ENCODE assay signal across 8 mouse cellular contexts in the genomic region with DNA sequence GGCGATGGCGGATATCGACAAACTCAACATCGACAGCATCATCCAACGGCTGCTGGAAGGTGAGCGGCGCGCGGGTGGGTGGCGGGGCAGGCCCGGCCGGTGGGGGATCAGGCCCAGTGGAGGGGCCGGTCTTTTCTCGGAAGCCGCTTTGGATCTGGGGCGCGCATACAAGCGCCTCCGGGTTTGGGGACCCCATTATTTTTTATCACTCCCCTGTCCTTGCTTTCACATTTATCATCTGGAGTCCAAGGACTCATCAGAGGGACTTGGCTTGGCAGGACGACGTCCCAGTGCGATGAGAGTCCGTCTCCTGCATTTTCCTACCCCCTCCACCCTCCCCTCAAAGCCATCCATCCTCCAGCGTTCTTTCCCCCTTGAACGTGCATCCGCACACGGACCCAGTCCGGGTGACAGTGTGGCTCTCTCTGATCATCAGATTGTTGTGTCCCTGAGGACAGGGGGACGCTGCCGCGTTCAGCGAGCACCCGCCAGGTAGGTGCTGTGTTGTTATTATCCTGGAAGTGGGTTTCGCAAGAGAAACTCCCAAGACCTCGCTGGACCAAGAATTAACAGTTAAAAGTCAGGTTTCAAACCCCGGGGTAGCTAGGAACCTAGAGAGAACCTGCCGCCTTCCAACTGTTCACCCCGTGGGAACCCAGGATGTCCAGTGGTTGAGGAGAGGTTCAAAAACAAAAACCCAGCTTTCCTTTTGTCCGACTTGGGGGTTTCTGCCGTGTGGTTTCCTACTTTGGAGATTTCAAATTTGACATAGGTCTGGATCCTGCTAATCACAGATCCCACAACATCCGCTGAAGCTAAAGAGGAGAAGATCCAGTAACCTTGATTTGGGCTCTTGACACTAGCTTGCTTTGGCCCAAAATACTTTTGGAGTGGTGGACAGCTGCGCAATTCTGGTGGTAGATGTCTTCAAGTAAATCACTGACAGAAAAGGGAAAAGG. TPM values are rescaled to one million over a fixed set of nuclear protein-coding genes. Genes with fewer than 3 reads are reported as not detected.
DNase-seq lines count a peak whose midpoint lies in the region; ATAC-seq and TF ChIP-seq lines count a peak whose summit lies in the region.

No protein-coding gene starts in this region.

- WGBS in heart, postnatal 0 days = 1% methylated on average over 38 of the region's 42 CpGs
- whole genome bisulfite sequencing in liver, embryonic 11.5 days = 2% methylated on average over 42 of the region's 42 CpGs
- WGBS in neural tube, embryonic 11.5 days = 3% methylated on average over 40 of the region's 42 CpGs

- H3K27ac ChIP-seq in heart, postnatal 0 days (ENCODE audit: low read depth) = peak overlapping the region; percentile 76
- H3K27ac ChIP-seq in liver, embryonic 11.5 days (ENCODE audit: low read depth, low read length) = peak overlapping the region; percentile 69
- H3K27ac ChIP-seq in neural tube, embryonic 11.5 days (ENCODE audit: low read depth, low read length) = peak overlapping the region; percentile 57; the same call in 1 of the 2 replicates

- peaks cover 29% of the 10 kb centered on the region; the same call in 1 of the 2 replicates for H3K36me3 ChIP-seq in heart, postnatal 0 days (replicated peaks; ENCODE audit: control insufficient read depth, insufficient read depth, low read length)
- peaks cover 23% of the 10 kb centered on the region for H3K36me3 ChIP-seq in liver, embryonic 11.5 days (ENCODE audit: control insufficient read depth, insufficient read depth, low read length)
- H3K36me3 ChIP-seq in neural tube, embryonic 11.5 days (ENCODE audit: control insufficient read depth, insufficient read depth, low read length) = peaks cover 3% of the 10 kb centered on the region

- H3K9me3 ChIP-seq in heart, postnatal 0 days (replicated peaks; ENCODE audit: control insufficient read depth, low read length) = no peaks in the 10 kb centered on the region
- H3K9me3 ChIP-seq in liver, embryonic 11.5 days (ENCODE audit: control insufficient read depth, low read length) = no peaks in the 10 kb centered on the region
- no peaks in the 10 kb centered on the region for H3K9me3 ChIP-seq in neural tube, embryonic 11.5 days (ENCODE audit: control insufficient read depth, low read length)

- DNase-seq in kidney, adult 18-20 months = peak; percentile 40
- DNase-seq in kidney, adult 8-10 months = no peak
- DNase-seq in adipocyte (ENCODE audit: low spot score) = peak; percentile 32
- no peak for DNase-seq in heart, postnatal 0 days (ENCODE audit: low spot score)
- DNase-seq in liver, embryonic 11.5 days (ENCODE audit: low spot score) = no peak
- DNase-seq in neural tube, embryonic 11.5 days (ENCODE audit: low spot score) = peak; percentile 33
- DNase-seq in layer of hippocampus, adult 8-10 months (ENCODE audit: low spot score in 2 of 2) = no peak
- no peak for DNase-seq in right cerebral cortex, adult 2 months (ENCODE audit: low spot score in 2 of 2)

- no peaks in the 10 kb centered on the region for H3K27me3 ChIP-seq in heart, postnatal 0 days (ENCODE audit: control insufficient read depth, insufficient read depth, low read length)
- no peaks in the 10 kb centered on the region for H3K27me3 ChIP-seq in liver, embryonic 11.5 days (replicated peaks; ENCODE audit: control insufficient read depth, insufficient read depth, low read length)
- H3K27me3 ChIP-seq in neural tube, embryonic 11.5 days (ENCODE audit: control insufficient read depth, insufficient read depth, low read length) = no peaks in the 10 kb centered on the region

- H3K4me3 ChIP-seq in heart, postnatal 0 days (ENCODE audit: low read depth, low read length) = peak overlapping the region; percentile 97
- H3K4me3 ChIP-seq in liver, embryonic 11.5 days (ENCODE audit: low read depth, low read length) = peak overlapping the region; percentile 86
- H3K4me3 ChIP-seq in neural tube, embryonic 11.5 days (ENCODE audit: low read depth, low read length) = peak overlapping the region; percentile 99

- no peak for TF ChIP-seq EP300 in heart, postnatal 0 days (IDR thresholded peaks at IDR 0.05; ENCODE audit: low read depth)

- peak overlapping the region; percentile 98 for H3K9ac ChIP-seq in heart, postnatal 0 days (replicated peaks; ENCODE audit: low read depth, low read length)
- peak overlapping the region; percentile 98 for H3K9ac ChIP-seq in liver, embryonic 11.5 days (ENCODE audit: low read depth, low read length)
- peak overlapping the region; percentile 94 for H3K9ac ChIP-seq in neural tube, embryonic 11.5 days (ENCODE audit: low read length)

- no peak; the same call in 1 of the 2 replicates for ATAC-seq in heart, postnatal 0 days (ENCODE audit: insufficient read depth, low read depth)
- ATAC-seq in liver, embryonic 11.5 days (replicated peaks; ENCODE audit: low FRiP score) = peak; percentile 19
- ATAC-seq in neural tube, embryonic 11.5 days (ENCODE audit: insufficient read depth, low FRiP score, low TSS enrichment) = 0 out of 2 replicates have a peak, but pooled peaks have one; percentile 28

- H3K4me1 ChIP-seq in heart, postnatal 0 days (ENCODE audit: control insufficient read depth, insufficient read depth) = peaks cover 49% of the 10 kb centered on the region
- H3K4me1 ChIP-seq in liver, embryonic 11.5 days (replicated peaks; ENCODE audit: control insufficient read depth, insufficient read depth, low read length) = peaks cover 38% of the 10 kb centered on the region
- peaks cover 30% of the 10 kb centered on the region for H3K4me1 ChIP-seq in neural tube, embryonic 11.5 days (ENCODE audit: control insufficient read depth, insufficient read depth, low read length)

- TF ChIP-seq CTCF in heart, postnatal 0 days (IDR thresholded peaks at IDR 0.05; ENCODE audit: low read depth) = no peak

- peak overlapping the region; percentile 77 for H3K4me2 ChIP-seq in heart, postnatal 0 days (ENCODE audit: low read depth, low read length)
- H3K4me2 ChIP-seq in liver, embryonic 11.5 days = peak overlapping the region; percentile 89
- H3K4me2 ChIP-seq in neural tube, embryonic 11.5 days (ENCODE audit: low read depth) = peak overlapping the region; percentile 55

RNA-seq across cellular contexts. Expression of gene Ppp1cc, which starts 0.8 kb away (rescaled TPM):
- 199 and 295 TPM in 2 replicates for total RNA-seq in heart, postnatal 0 days (2014; rRNA removed; ENCODE audit: low replicate concordance)
- 146 and 157 TPM in 2 replicates for polyA plus RNA-seq in heart, postnatal 0 days (2015; fragmentation: Nextera tagmentation; extraction: Ambion mirVana)
- 276 and 285 TPM in 2 replicates for polyA plus RNA-seq in liver, embryonic 11.5 days (2014; fragmentation: Nextera tagmentation; extraction: Ambion mirVana)
- 325 and 339 TPM in 2 replicates for polyA plus RNA-seq in neural tube, embryonic 11.5 days (2014; fragmentation: Nextera tagmentation; extraction: Ambion mirVana)
- total RNA-seq in layer of hippocampus, adult 8-10 months (2022) = 100 to 1,000 TPM; 165 to 238 (median 203) TPM

RNA-seq across cellular contexts. Expression of gene Ccdc63, which starts 18.2 kb away (rescaled TPM):
- not detected in 2 replicates for total RNA-seq in heart, postnatal 0 days (2014; rRNA removed; ENCODE audit: low replicate concordance)
- polyA plus RNA-seq in heart, postnatal 0 days (2015; fragmentation: Nextera tagmentation; extraction: Ambion mirVana) = 0.26 and 0.27 TPM in 2 replicates
- 0.32 and 0.39 TPM in 2 replicates for polyA plus RNA-seq in liver, embryonic 11.5 days (2014; fragmentation: Nextera tagmentation; extraction: Ambion mirVana)
- polyA plus RNA-seq in neural tube, embryonic 11.5 days (2014; fragmentation: Nextera tagmentation; extraction: Ambion mirVana) = not detected in 2 replicates
- 1 to 10 TPM in 1 of 4 experiments, under 1 TPM in 3; 0.29 to 1.7 (median 0.48) TPM for total RNA-seq in layer of hippocampus, adult 8-10 months (2022)

RNA-seq across cellular contexts. Expression of gene Hvcn1, which starts 47.8 kb away (rescaled TPM):
- total RNA-seq in heart, postnatal 0 days (2014; rRNA removed; ENCODE audit: low replicate concordance) = 0.23 and 2.6 TPM in 2 replicates
- polyA plus RNA-seq in heart, postnatal 0 days (2015; fragmentation: Nextera tagmentation; extraction: Ambion mirVana) = 1.2 and 2.1 TPM in 2 replicates
- 3.1 and 4.3 TPM in 2 replicates for polyA plus RNA-seq in liver, embryonic 11.5 days (2014; fragmentation: Nextera tagmentation; extraction: Ambion mirVana)
- polyA plus RNA-seq in neural tube, embryonic 11.5 days (2014; fragmentation: Nextera tagmentation; extraction: Ambion mirVana) = 5.6 and 6.0 TPM in 2 replicates
- 10 to 100 TPM in 2 of 4 experiments, 1 to 10 TPM in 2; 2.1 to 22.9 (median 8.2) TPM for total RNA-seq in layer of hippocampus, adult 8-10 months (2022)

RNA-seq across cellular contexts. Expression of gene Myl2, which starts 58.1 kb away (rescaled TPM):
- 7,568 and 8,637 TPM in 2 replicates for total RNA-seq in heart, postnatal 0 days (2014; rRNA removed; ENCODE audit: low replicate concordance)
- 15,488 and 15,525 TPM in 2 replicates for polyA plus RNA-seq in heart, postnatal 0 days (2015; fragmentation: Nextera tagmentation; extraction: Ambion mirVana)
- polyA plus RNA-seq in liver, embryonic 11.5 days (2014; fragmentation: Nextera tagmentation; extraction: Ambion mirVana) = 9.9 and 20.9 TPM in 2 replicates
- polyA plus RNA-seq in neural tube, embryonic 11.5 days (2014; fragmentation: Nextera tagmentation; extraction: Ambion mirVana) = 9.2 and 13.7 TPM in 2 replicates
- total RNA-seq in layer of hippocampus, adult 8-10 months (2022) = 1 to 10 TPM in 3 of 4 experiments, under 1 TPM in 1; 0.80 to 4.7 (median 2.9) TPM

Comparison
In these comparisons a context has a peak if more than half of its experiments do, and no peak if none do; other contexts are left out.
1. DNase-seq: peak in kidney, adult 18-20 months (single experiment), adipocyte (single experiment) and neural tube, embryonic 11.5 days (single experiment); none in kidney, adult 8-10 months (0 of 2), heart, postnatal 0 days (single experiment), liver, embryonic 11.5 days (single experiment), layer of hippocampus, adult 8-10 months (0 of 2) and right cerebral cortex, adult 2 months (0 of 2).
2. Peak in every context shown above with its lines, with median percentiles within 50 percentile points of each other: H3K27ac ChIP-seq, H3K4me2 ChIP-seq, H3K4me3 ChIP-seq and H3K9ac ChIP-seq.